Mouse (Mus musculus): Measurements from ENCODE around the gene 1110008L16Rik. TPM values are rescaled to one million over a fixed set of nuclear protein-coding genes. Genes with fewer than 3 reads are reported as not detected.
"Not testable (repeated sequence)": the region's sequence is repeated elsewhere in the genome, so short reads cannot be mapped to it uniquely, and the experiment has no call there.

1110008L16Rik gene
- 11.9 and 13.8 TPM in 2 replicates for total RNA-seq (2015; ENCODE audit: low replicate concordance)
- 4.0 and 7.2 TPM in 2 replicates for total RNA-seq (2017; ENCODE audit: low replicate concordance)

DNA sequence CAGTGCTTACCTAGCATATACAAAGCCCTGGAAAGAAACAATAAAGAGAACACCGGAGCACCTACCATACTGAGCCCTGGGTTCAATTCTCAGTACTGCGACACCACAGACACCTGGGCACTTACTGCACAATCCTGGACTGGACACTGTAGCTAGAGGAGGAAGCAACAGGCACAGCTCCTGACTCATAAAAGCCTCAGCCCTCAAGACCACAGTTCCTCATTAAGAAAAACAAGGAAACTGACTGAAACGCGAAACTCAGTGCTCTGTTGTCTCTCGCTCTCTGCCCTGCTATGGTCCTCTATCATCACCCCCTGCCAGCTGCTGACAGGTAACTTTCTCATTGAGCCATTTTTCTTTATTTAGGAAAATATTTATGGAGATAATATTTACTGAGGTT, at the start of gene 1110008L16Rik:
Gene 1110008L16Rik, plus strand, starts transcription at position 242 of the 400 bp plus-strand sequence.
- no peak for ATAC-seq (replicated peaks; ENCODE audit: low FRiP score, poor library complexity, severe bottlenecking)

DNA sequence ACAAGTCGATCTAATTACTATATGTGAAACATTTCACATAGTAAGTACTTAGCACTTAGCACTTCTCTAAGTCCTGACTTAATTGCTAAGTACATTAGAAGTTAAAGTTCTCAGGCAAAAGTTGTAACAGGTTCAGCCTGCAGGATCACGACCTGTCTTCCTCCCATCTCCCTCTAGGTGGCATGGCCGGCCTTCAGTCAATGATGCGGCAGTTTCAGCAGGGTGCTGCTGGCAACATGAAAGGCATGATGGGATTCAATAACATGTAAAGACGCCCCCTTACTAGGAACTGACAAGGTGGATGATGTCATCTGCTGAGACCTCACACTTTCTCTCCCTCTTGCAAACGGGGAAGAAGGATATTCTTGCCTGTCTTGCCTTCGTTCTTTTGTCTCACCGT, 37.4 kb upstream of the 1110008L16Rik start:
- peak; percentile 84 for ATAC-seq (replicated peaks; ENCODE audit: low FRiP score, poor library complexity, severe bottlenecking)

DNA sequence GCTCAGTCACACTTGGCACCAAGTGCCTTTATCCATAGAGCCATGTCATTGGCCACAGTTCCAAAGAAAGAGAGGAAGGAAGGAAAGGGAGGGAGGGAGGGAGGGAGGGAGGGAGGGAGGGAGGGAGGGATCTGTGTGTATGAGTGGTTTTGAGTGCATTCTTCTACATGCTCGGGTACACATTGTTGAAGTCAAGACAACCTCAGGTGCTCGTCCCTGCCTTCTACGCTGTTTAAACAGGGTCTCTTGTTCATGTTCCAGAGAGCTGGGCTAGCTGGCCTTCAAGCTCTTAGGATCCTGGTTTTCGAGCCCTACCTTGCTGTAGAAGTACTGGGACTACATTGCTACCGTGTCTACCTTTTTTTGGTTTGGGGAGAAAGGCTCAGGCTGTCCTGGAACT, 36.0 kb upstream of the 1110008L16Rik start:
- ATAC-seq (replicated peaks; ENCODE audit: low FRiP score, poor library complexity, severe bottlenecking) = not testable (repeated sequence)

DNA sequence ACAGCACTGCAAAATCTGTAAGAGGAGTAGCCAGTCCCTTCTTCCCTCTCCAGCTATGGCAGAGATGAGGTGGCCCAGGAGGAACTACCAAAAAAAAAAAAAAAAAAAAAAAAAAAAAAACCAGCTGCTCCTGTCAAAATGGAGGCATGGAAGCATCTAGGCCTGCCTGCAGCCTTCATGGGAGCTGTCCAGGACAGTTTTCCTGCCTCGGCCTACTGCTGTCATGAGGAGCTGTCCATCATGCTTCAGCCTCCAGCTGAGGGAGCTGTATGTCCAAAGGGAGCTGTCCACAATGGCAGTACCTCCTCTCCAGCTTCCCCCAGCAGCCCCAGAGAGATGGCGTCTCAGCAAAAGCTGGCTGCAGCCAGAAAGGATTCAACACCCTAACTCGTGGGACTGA, 27.1 kb upstream of the 1110008L16Rik start:
- no peak for ATAC-seq (replicated peaks; ENCODE audit: low FRiP score, poor library complexity, severe bottlenecking)

DNA sequence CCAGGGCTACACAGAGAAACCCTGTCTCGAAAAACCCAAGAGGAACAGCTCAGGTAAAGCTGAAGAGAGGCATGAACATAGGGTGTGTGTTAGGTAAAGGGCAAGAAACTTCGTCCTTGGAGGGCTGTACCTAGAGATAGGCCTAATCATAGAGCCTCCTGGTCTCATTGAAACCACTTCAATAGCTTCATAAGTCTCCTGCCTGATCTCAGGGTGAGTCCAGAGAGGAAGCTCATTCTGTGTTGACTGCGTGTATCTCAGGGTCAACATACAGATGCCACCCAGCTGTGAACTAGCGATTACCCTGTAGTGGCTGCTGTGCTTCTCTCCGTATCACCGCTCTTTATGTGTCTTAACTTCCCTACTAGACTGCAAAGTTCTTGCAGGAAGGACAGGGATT, 21.8 kb upstream of the 1110008L16Rik start:
- 0 out of 2 replicates have a peak, but pooled peaks have one; percentile 15 for ATAC-seq (replicated peaks; ENCODE audit: low FRiP score, poor library complexity, severe bottlenecking)

DNA sequence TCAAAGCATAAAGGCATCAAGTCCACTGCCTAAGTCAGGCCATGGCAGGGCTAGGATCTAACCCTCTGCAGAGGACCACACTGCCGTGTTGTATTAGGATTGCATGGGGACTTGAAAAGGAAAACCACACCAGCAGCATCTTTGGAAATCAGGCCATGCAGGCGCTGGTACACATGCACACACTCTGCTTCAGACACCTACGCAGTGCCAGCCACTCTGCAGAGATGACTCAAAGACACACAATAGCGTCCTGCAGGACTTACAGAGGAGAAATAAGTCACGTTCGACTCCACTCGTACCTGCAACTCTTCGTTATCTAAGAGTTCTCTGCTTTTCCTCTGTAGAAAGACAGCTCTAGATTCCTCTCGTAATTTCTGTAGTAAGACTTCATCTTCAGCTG, 1.3 kb upstream of the 1110008L16Rik start:
- no peak for ATAC-seq (replicated peaks; ENCODE audit: low FRiP score, poor library complexity, severe bottlenecking)

DNA sequence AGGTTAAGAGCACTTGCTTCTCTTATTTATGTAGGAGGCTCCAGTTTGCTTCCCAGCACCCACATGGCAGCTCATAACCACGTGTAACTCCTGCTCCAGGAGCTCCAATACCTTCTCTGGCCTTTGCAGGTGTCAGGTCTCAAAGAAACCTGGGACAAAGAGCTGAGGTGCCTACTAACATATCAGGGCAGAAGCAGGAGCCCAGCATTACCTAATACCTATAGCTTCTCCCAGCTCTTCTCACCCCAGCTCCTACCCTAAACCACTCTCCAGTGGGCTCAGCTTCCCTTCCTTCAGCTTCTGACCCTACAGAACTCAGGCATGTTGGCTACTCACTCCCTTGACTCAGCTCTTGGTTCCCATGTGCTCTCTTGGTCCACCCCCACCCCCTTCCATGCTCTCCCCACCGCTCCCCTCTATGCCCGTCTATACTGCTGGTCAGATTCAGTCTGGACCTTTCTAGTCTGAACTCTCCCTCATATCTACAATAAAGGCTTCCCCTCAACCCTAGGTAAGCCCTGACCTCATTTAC, 1.5 kb downstream of the 1110008L16Rik start:
- ATAC-seq (replicated peaks; ENCODE audit: low FRiP score, poor library complexity, severe bottlenecking) = no peak

DNA sequence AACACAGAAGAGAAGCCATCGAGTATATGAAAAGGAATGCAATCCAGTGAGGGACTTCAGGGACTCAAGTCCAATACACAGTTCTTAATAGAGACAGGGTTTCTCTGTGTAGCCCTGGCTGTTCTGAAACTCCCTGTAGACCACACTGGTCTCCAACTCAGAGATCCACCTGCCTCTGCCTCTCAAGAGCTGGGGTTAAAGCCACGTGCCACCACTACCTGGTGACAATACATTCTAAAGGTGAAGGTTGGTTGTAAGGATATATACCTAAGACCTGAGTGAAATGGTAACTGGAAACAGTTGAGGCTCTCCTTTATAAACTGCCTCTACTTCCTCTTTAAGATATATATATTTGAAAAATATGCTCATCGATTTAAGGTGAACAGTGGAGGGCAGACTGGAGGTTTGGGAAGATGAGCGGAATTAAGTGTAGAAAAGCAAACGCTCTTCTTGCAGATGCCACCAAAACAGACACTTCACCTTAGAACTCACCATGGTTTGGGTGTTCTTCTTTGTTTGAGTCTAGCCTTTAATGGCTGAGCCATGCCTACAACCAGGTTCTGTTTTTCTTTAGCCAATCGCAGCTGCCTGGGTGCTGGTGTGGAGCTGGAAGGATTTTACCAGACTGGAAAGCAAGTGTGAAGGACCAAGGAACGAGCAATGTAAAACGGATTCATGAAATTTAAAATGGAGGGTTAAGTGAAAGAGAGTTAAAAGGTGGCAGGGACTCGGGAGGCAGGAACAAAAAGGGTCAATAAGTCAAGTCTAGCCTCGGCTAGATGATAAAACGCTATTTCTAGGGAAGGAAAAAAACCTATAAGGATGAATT, 2.3 kb downstream of the 1110008L16Rik start:
- 0 out of 2 replicates have a peak, but pooled peaks have one; percentile 4 for ATAC-seq (replicated peaks; ENCODE audit: low FRiP score, poor library complexity, severe bottlenecking)

DNA sequence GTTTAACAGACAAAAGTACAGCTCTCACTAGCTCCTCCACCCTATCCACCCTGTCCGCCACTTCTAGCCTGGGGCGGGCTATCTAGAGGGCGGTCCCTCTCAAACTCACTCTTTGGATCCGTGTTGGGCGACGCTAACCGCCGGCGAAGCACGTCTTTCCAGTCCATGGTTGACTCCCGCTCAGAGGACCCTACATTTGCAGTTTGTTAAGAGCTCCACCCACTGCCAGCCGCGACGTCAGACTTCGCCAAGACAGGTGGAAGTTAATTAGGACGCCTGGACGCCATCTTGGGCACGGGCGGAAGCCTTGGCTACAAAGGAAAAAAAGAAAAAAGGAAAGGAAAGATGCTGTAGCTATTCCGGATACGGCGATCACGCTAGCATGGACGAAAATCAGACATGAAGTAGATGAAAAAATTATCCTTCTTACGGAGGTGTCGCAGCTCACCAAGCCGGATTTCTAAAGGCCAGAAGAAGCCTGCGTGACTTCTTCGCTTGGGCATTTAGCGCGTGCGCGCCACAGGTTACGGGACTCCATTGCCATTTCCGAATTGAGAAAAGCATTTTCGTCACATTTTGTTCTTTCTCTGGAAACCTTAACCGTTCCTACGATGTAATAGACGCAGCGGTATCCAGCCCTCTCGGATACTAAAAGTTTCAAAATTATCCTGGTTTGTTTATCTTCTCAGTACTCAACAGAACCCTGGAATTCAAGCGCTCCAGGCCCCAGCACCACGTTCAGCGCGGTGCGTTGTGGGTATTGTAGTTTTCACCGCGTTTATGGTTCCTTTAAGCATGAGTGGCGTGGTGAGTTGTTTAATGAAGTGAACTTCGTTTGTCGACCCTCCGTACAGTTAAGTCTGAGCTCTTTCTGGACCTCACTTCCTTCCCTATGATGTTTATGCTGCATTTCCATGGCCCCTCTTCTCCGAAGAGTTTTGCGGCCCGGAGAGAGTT, 3.4 kb downstream of the 1110008L16Rik start, which contains the start of gene Ppp2r3c:
Gene Ppp2r3c, minus strand, starts transcription at position 514 of the 957 bp plus-strand sequence.
- peak; percentile 94 for ATAC-seq (replicated peaks; ENCODE audit: low FRiP score, poor library complexity, severe bottlenecking)

DNA sequence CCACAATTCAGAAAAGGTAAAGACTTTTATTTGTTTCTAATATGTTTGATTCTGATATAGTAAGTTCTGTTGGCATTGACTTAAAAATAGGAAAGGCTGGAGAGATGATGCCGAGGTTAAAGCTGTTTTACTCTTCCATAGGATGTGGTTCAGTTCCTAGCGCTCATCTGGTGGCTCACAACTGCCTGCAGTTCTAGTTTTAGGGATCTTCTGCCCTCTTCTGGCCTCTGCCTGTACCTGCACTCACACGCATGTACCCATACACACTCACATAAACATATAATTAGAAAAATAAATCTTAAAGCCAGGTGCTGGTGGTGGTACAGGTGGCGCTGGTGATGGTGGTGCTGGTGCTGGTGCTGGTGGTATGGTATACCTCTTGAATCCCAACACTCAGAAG, 7.0 kb downstream of the 1110008L16Rik start:
- ATAC-seq (replicated peaks; ENCODE audit: low FRiP score, poor library complexity, severe bottlenecking) = no peak

DNA sequence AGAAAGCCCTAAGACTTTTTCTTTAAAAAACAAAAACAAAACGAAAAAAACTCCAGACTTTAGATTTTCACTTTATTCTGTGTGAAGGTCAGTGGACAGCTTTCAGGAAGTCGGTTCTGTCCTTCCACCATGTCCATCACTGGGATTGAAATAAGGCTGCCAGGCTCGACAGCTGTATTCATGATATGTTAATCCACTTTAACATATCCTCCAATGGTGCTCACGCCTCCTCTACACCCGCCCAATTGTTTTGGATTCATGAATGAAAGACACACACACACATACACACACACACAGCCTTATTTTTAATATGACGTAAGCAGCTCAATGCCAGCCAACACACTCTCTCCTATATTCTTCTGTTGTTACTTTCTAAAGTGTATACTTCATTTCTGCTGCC, 8.2 kb downstream of the 1110008L16Rik start:
- no peak for ATAC-seq (replicated peaks; ENCODE audit: low FRiP score, poor library complexity, severe bottlenecking)

DNA sequence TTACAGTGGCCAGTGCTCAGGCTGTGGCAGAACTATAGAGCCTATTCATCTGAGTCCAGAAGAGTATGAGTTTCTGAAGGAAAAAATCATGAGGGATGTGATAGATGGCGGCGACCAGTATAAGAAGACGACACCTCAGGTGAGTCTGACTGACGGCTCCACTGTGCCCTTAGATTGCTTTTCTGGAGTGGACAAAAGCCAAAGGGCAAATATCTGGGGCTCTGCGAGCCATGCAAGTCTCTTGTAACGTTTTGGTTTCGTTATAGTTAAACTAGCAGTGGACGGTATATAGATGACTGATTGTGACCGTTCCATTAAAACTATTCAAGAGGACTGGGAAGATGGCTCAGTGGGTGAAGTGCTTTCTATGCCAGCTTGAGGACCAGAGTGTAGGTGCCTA, 9.4 kb downstream of the 1110008L16Rik start:
- ATAC-seq (replicated peaks; ENCODE audit: low FRiP score, poor library complexity, severe bottlenecking) = no peak

DNA sequence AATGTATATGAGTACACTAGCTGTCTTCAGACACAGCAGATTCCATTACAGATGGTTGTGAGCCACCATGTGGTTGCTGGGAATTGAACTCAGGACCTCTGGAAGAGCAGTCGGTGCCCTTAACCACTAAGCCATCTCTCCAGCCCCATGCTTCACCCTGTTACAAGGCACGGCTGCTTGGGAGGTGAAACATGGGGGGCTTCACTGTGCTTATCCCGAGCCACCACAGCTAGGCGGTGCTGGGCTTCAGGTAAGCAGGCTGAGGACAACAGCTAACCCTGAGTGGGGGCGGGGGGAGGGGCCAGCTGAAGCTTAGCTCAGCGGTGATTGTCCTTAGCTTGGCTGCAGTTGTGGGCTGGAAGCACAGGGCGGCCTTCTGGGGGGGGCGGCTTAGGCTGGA, 10.1 kb downstream of the 1110008L16Rik start:
- ATAC-seq (replicated peaks; ENCODE audit: low FRiP score, poor library complexity, severe bottlenecking) = no peak

DNA sequence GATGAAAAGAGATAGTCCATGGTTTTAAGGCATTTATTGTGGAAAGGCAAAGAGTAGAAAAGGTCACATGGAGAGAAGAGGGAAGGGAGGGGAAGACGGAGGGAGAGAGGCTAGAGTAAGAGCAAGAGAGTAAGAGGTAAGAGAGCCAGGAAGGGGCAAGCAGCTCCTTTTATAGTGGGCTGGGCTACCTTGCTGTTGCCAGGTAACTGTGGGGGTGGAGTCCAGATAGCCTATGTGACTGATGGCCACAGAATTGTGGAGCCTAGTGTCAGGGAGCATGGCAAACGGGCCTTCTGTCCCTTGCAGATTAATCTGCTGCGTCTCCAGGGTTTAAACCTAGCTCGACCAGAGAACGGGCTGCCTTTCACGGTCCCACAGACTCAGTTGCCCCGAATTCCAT, 12.5 kb downstream of the 1110008L16Rik start:
- no peak for ATAC-seq (replicated peaks; ENCODE audit: low FRiP score, poor library complexity, severe bottlenecking)

DNA sequence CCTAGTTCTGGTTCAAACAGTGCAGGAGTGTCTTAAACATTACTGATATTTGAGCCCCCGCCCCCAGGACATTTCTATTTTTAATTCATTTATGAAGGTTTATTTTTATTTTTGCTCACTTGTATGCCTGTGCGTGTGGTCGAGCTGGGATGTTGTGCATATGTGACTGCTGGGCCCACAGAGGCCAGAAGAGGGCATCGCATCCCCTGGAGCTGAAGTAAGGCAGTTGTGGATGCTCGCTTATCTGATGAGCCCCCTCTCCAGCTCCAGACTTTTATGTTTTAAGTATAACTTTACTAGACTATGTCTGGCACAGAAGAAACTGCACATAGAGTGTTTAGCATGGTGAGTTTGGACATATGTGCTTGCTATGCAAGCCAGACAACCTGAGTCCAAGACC, 14.5 kb downstream of the 1110008L16Rik start:
- ATAC-seq (replicated peaks; ENCODE audit: low FRiP score, poor library complexity, severe bottlenecking) = no peak

DNA sequence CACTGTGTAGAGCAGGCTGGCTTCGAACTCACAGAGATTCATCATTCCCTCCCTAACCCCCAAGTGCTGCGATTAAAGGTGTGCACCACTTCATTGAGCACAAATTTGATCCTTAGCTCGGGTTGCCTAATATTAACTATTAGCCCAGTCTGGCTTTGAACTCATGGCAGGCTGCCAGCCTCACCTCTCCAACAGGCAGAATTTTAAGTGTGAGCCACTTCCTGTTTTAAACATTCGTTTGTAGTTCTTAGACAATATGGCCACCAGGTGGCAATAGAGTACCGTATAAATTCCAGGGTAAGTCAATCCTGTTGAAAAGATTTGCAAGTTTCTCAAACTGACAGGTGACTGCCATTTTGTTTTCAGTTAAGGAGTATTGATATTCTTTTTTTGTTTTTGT, 15.8 kb downstream of the 1110008L16Rik start:
- peak; percentile 78 for ATAC-seq (replicated peaks; ENCODE audit: low FRiP score, poor library complexity, severe bottlenecking)

DNA sequence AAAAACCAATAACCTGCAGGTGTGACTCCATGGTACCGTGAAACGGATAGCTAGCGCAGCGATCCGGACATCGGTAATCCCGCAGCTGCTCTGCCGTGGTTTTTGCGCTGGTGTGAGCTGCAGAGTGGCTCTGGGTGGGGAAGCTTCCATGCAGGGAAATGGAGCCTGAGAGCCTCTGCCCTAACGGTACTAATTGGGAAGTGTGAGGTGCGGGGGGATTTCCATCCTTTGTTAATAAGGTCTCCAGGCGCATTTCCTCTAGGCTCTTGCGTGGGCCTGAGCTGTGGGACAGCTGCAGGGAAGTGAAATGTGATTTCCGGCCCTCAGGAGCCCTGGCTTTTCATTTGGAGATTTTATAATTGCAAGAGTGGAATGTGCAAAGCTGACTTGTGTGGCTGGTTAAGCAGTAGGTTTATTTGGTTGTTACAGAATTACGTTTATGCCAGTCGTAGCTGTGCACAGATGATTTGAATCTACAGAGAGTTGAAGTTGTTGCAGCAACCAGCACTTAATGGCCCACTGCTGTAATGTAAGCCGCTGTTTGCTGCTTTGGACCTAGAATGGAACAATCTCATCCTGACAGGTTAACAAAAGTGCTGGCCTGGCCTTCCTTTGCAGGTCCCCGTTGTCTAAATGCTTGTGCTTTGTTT, 22.4 kb downstream of the 1110008L16Rik start:
- no peak for ATAC-seq (replicated peaks; ENCODE audit: low FRiP score, poor library complexity, severe bottlenecking)

DNA sequence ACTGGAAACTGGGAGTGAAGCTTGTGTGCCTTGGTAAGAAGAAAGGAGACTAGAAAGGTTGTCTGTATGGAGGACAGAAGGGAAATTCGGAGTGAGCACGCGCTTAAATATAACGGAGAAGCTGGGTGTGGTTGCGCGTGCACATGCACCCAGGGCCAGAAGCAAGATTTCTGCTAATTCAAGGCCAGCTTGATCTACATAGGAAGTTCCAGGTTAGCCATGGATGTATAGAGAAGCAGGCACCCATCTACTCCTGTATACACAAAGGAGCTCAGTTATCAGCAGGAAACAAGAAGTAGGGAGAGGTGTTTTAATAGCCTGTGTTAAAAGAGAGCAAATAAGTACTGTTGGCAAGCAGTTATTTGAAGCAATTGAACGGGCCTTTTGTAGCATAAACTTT, 26.3 kb downstream of the 1110008L16Rik start:
- no peak for ATAC-seq (replicated peaks; ENCODE audit: low FRiP score, poor library complexity, severe bottlenecking)

DNA sequence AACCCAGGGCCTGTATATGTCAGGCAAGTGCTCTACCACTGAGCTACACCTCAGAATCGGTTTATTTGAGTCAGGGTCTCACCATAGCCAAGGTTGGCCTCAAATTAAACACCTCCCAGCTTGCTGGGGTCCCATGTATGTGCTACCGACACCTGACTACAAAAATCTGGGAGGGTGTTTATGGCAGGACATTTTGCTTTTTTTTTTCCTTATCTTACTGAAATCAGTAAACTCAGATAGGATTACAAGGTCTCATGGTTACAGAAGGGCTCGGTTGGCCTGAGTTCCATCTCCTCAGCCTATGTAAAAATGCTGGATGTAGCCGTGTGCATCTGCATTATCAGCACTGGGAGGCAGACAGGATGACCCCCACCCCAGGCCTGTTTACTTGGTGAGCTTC, 29.4 kb downstream of the 1110008L16Rik start:
- no peak for ATAC-seq (replicated peaks; ENCODE audit: low FRiP score, poor library complexity, severe bottlenecking)

DNA sequence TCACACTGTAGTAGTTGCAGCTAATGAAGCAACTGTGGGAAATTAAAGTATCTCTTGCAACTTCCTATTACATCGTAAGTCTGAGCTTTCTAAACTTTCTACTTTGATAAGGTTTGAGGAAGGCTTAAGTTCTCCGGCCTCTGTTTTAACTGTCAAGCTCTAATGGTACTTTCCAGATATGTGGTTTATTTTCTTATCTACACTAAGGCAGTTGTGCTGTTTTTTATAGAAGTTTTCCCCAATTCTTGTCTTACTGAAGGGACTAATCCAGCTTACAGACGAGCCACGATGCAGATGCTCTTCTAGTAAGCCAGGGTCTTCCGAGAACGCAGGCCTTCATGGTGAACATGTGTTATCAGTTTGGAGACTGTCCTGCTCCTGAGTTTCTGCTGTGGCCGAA, 30.0 kb downstream of the 1110008L16Rik start:
- no peak for ATAC-seq (replicated peaks; ENCODE audit: low FRiP score, poor library complexity, severe bottlenecking)
